Mouse (Mus musculus) hindbrain, embryonic 13.5 days (tissue): ENCODE measurements around the gene Ado. TPM values are rescaled to one million over a fixed set of nuclear protein-coding genes. Genes with fewer than 3 reads are reported as not detected.

ENCODE experiments used
- ATAC-seq: fragments of 200-750 bp; cut with Nextera tagmentation; 2 replicates; pipeline ENCODE4 v1.8.0; 2017; ENCODE audit warnings: moderate TSS enrichment; ENCODE audit not compliant: low FRiP score
- H3K27ac ChIP-seq: fragments of 300-500 bp; sonication (generic); 2 replicates; pipeline ENCODE4 v1.5.1; 2015; ENCODE audit warnings: inconsistent platforms, mild to moderate bottlenecking, moderate library complexity
- H3K27me3 ChIP-seq: fragments of 300-500 bp; sonication (generic); 2 replicates; pipeline ENCODE4 v1.6.1; 2015; ENCODE audit warnings: mild to moderate bottlenecking, inconsistent platforms
- H3K36me3 ChIP-seq: fragments of 300-500 bp; sonication (generic); 2 replicates; pipeline ENCODE4 v1.6.1; 2015; ENCODE audit warnings: mild to moderate bottlenecking, inconsistent platforms
- H3K4me1 ChIP-seq: fragments of 300-500 bp; sonication (generic); replicated peaks from 2 replicates; pipeline ENCODE4 v1.6.1; 2015; ENCODE audit warnings: inconsistent platforms
- H3K4me2 ChIP-seq: fragments of 300-500 bp; sonication (generic); 2 replicates; pipeline ENCODE4 v1.6.1; 2015; ENCODE audit warnings: inconsistent platforms, mild to moderate bottlenecking, moderate library complexity
- H3K4me3 ChIP-seq: fragments of 300-500 bp; sonication (generic); 2 replicates; pipeline ENCODE4 v1.5.1; 2015; ENCODE audit warnings: mild to moderate bottlenecking, inconsistent platforms
- H3K9ac ChIP-seq: fragments of 300-500 bp; sonication (generic); 2 replicates; pipeline ENCODE4 v1.6.1; 2015; ENCODE audit warnings: mild to moderate bottlenecking, inconsistent platforms
- H3K9me3 ChIP-seq: fragments of 300-500 bp; sonication (generic); 2 replicates; pipeline ENCODE4 v1.6.1; 2016; ENCODE audit warnings: inconsistent platforms
- WGBS: fragments of 180-500 bp; shearing (Covaris S2); methylation state at CpG from one replicate; pipeline ENCODE4 v1.1.7; 2015; 5-methylcytosine and 5-hydroxymethylcytosine counted together
- polyA plus RNA-seq: library from polyadenylated mRNA; unstranded; fragments of >200 nt; fragmentation: Nextera tagmentation; extraction: Ambion mirVana; gene quantifications from 2 replicates; pipeline ENCODE4 v1.2.1, GENCODE M21; 2015

Ado gene
- polyA plus RNA-seq, 1 experiment from 2014 or later, result 86.8 TPM

DNA sequence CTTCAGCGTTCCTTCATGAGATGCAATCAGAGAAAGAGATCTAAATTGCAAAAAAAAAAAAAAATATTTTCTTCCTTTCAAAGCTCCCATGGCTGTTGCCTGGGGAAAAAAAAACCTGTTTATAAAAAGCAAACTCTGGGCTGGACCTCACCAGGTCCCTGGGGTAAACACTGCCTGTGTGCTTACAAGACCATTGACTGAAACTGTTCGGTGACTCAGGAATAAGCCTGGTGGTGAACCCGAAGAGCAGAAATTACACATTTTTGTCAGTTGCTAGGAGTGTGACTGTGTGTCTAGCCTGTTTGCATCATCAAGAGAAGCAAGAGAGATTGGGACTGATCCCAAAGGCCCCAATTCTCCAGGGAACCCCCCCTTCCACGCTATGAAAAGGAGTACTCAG, 19.0 kb downstream of the Ado start:
- Histone ChIP-seq H3K4me3 (no peak overlapping the region), H3K9ac (no peak overlapping the region), H3K9me3 (no peaks in the 10 kb centered on the region), H3K27ac (no peak overlapping the region), H3K4me2 (no peak overlapping the region), H3K27me3 (peaks cover 47% of the 10 kb centered on the region), H3K36me3 (no peaks in the 10 kb centered on the region), H3K4me1 (0 out of 2 replicates have a peak, but pooled peaks cover 3% of the 10 kb centered on the region)
- no peak for ATAC-seq
- WGBS, result 78% methylated on average over 4 of the region's 4 CpGs

DNA sequence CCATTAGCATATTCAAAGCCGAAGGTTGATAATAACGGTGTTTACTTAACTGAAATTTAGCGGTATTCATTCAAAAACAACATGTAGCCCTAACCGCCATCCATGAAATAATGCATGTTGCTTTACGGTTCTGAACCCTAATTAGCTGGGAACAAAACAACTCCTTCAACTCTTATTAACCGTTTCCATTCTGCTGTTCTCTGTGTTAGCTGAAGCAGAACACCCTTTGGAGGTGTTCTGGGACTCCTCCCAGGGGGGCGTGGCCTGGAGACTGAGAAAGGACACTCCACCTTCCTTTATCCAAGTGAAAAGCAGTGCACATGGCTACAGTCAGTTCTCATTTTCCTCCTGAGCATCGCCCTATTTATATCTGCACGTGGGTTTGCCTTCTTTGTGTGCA, 22.3 kb downstream of the Ado start:
- Histone ChIP-seq H3K9me3 (no peaks in the 10 kb centered on the region), H3K4me3 (no peak overlapping the region), H3K4me2 (no peak overlapping the region), H3K36me3 (no peaks in the 10 kb centered on the region), H3K27me3 (peaks cover 14% of the 10 kb centered on the region), H3K9ac (no peak overlapping the region), H3K27ac (no peak overlapping the region), H3K4me1 (0 out of 2 replicates have a peak, but pooled peaks cover 3% of the 10 kb centered on the region)
- WGBS, result 58% methylated on average over 9 of the region's 9 CpGs
- no peak for ATAC-seq

DNA sequence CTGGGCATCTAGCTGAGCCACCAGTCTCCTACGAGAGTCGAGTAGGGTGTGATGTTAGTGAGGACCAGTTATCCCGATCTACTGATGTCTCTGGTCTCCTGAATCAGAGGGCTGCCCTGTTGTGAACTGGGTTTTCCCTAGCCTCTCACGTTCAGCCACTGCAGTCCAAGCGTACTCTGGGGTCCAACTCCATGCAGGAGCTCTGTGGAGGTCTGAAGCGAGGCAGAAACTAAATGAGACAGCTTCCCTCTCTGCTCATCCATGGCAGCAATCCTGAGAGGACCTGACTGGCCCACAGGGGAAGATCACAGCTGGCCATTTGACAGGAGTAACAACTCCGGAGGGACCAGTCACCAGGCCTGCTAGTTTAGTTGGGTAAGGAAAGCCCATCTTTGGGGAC, 24.1 kb downstream of the Ado start:
- H3K27me3 ChIP-seq, result no peaks in the 10 kb centered on the region
- H3K9ac ChIP-seq, result no peak overlapping the region
- ATAC-seq, result no peak
- 0 out of 2 replicates have a peak, but pooled peaks cover 3% of the 10 kb centered on the region for H3K4me1 ChIP-seq
- no peaks in the 10 kb centered on the region for H3K9me3 ChIP-seq
- no peaks in the 10 kb centered on the region for H3K36me3 ChIP-seq
- H3K27ac ChIP-seq, result no peak overlapping the region
- WGBS, result 87% methylated on average over 7 of the region's 7 CpGs
- H3K4me3 ChIP-seq, result no peak overlapping the region
- H3K4me2 ChIP-seq, result no peak overlapping the region

DNA sequence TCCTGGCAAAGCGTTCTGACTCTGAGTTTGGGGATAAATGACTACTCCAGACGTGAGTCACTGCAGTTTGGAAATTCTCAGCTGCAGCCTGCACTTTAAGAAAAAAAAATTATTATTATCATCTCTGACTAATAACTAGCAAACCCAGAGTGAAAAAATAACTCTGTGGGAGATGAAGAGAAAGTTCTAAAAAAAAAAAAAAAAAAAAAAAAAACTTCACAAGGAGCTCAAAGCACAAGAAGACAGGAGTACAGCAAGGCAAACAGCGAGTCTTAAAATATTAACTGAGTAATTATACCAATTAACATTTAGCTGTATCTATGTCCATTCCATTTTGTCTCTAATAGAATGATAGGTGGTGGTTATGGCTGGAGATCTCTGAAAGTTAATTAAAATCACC, 24.6 kb downstream of the Ado start:
- Histone ChIP-seq H3K4me3 (no peak overlapping the region), H3K27ac (no peak overlapping the region), H3K9me3 (no peaks in the 10 kb centered on the region), H3K36me3 (no peaks in the 10 kb centered on the region), H3K9ac (no peak overlapping the region), H3K4me1 (0 out of 2 replicates have a peak, but pooled peaks cover 3% of the 10 kb centered on the region), H3K27me3 (no peaks in the 10 kb centered on the region), H3K4me2 (no peak overlapping the region)
- WGBS, result 85% methylated on average over 3 of the region's 3 CpGs
- ATAC-seq, result no peak

DNA sequence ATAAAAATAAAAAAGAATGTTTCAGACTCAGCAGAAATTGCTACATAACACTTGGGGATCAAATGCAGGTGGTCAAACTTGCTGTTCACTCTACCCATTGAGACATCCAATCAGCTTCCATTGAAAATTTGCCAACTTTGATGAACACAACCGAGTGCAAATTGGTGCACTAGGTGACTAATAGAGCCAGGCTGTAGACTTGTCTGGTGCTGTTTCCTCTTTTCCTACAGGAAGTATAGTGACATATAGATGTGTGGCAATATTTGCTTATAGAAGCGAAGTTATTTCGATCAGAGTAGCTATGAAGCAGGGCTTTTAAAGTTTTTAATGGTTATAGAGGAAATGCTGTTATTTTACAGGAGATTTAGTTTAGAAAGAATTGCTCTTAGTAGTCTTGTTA, 30.0 kb downstream of the Ado start:
- 92% methylated on average over 3 of the region's 3 CpGs for WGBS

DNA sequence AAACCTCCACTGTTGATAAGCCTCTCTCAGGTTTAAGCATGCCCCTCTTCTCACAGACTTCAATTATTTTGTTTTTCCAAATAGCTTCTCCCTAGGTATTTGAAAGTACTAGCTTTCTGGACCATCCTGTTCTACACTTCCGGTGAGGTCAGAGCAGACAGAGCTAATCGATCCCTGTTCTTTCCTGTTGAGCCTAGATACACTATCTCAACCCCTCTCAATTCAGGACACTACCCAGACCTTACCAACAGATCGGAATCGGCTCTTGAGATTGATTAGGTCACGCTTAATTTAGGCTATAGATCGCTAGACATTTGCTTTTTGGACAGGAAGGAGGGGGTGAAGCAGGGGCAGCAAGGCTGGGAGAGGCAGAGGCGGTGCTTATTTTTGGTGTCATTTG, 35.9 kb downstream of the Ado start:
- Histone ChIP-seq H3K4me2 (no peak overlapping the region), H3K36me3 (no peaks in the 10 kb centered on the region), H3K4me1 (no peaks in the 10 kb centered on the region), H3K27ac (no peak overlapping the region), H3K9ac (no peak overlapping the region), H3K4me3 (no peak overlapping the region), H3K9me3 (no peaks in the 10 kb centered on the region), H3K27me3 (no peaks in the 10 kb centered on the region)
- WGBS, result 49% methylated on average over 7 of the region's 7 CpGs
- ATAC-seq, result no peak

More for the DNA sequence above, 30.0 kb downstream of the Ado start:
- no peak for ATAC-seq
- Histone ChIP-seq H3K27me3 (no peaks in the 10 kb centered on the region), H3K9me3 (no peaks in the 10 kb centered on the region), H3K9ac (no peak overlapping the region), H3K4me1 (no peaks in the 10 kb centered on the region), H3K27ac (no peak overlapping the region), H3K36me3 (no peaks in the 10 kb centered on the region), H3K4me2 (no peak overlapping the region), H3K4me3 (no peak overlapping the region)

DNA sequence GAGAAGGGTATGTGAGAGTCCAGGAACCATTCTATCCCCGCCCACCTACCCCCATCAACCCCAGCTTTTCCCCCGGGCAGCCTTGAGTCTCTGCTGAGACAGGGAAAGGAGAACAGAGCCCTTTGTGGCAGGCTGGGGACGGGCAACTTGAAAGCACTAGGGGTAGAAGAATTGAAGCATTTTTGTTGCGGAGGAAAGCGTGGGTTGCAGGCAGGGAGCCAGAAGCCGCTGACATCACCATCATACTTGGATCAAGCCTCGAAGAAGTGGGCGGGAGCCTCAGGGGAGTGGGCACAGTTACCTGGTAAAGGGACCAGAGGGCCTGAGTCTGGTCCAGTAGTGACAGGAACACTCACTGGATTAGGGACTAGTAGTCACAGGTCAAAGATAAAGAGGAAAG, 36.5 kb downstream of the Ado start:
- ATAC-seq, result no peak
- no peaks in the 10 kb centered on the region for H3K36me3 ChIP-seq
- H3K27me3 ChIP-seq, result no peaks in the 10 kb centered on the region
- H3K4me1 ChIP-seq, result no peaks in the 10 kb centered on the region
- H3K4me2 ChIP-seq, result no peak overlapping the region
- H3K4me3 ChIP-seq, result no peak overlapping the region
- no peak overlapping the region for H3K27ac ChIP-seq
- H3K9ac ChIP-seq, result no peak overlapping the region
- 77% methylated on average over 8 of the region's 8 CpGs for WGBS
- no peaks in the 10 kb centered on the region for H3K9me3 ChIP-seq

DNA sequence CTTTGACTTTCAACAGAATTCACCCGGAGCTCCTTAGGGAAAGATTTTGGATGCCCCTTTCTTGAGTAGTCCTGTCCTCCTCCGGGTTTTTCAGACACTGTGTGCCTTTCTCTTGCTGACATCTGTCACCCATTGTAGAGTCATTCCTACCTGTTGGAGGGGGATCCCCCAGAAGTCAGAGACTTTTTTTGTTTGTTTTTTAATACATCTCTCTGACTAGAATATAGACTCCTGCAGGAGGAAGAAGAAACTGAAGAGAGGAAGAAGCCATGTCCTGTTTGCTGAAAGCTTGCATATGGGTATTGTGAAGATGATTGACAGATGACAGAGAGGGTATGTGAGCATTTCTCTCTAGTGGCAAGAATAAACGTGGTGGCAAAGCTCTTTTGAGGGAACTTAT, 43.5 kb downstream of the Ado start:
- Histone ChIP-seq H3K9me3 (no peaks in the 10 kb centered on the region), H3K9ac (no peak overlapping the region), H3K4me1 (no peaks in the 10 kb centered on the region), H3K4me3 (no peak overlapping the region), H3K4me2 (no peak overlapping the region), H3K27me3 (0 out of 2 replicates have a peak, but pooled peaks cover 3% of the 10 kb centered on the region), H3K27ac (no peak overlapping the region), H3K36me3 (no peaks in the 10 kb centered on the region)
- no peak for ATAC-seq
- 73% methylated on average over 3 of the region's 3 CpGs for WGBS

DNA sequence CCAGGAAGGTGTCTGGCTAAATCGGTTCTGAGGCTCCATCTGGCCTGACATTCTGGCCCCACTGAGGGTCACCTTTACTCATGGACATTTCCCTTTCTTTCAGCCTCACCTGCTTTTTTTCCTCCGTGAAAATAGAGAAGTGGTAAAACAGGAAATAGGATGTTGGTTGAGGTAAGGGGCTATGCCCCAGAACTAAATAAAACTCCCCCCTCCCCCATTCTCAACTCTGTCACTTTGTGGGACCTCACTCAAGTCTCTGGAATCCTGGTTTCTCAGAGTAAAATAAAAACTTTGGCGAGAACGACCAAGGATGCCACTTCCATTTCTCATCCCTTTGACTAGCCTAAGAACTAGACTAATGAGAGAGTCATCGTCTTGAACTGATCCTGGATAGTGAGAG, 44.7 kb downstream of the Ado start:
- ATAC-seq, result no peak
- H3K9me3 ChIP-seq, result no peaks in the 10 kb centered on the region
- H3K4me3 ChIP-seq, result no peak overlapping the region
- H3K4me2 ChIP-seq, result no peak overlapping the region
- 0 out of 2 replicates have a peak, but pooled peaks cover 3% of the 10 kb centered on the region for H3K27me3 ChIP-seq
- H3K36me3 ChIP-seq, result no peaks in the 10 kb centered on the region
- no peak overlapping the region for H3K9ac ChIP-seq
- WGBS, result 66% methylated on average over 5 of the region's 5 CpGs
- H3K27ac ChIP-seq, result no peak overlapping the region
- no peaks in the 10 kb centered on the region for H3K4me1 ChIP-seq

DNA sequence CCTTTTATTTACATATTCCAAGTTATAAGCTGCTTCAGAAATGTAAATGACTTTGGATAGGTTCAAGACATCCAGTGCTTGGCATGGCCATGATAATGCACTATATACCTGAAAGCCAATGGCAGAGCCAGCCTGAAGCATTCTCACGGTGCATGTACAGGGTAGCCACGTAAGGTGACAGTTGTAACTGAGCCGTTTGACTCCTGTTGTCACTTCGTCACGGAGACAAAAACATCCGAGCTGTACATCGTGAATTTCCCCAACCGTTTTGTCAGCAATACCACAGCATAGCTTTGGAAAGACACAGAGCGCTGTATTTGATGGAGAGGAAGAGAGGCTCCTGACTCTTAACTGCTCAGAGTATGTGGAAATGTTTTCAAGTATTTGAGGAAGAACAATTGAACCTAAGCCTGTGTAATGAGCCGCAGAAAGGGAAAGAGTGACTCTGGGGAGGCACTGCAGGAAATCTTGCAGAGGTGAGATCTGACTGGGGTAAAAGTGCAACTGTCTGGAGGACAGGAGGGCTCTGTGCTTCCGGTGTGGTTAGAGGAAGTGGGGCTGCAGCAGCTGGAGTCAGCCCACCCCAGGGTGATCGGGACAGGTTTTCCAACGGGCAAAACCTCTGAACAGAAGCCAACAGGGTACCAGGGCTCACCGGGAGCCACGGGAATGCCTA, 45.3 kb downstream of the Ado start:
- H3K9me3 ChIP-seq, result no peaks in the 10 kb centered on the region
- ATAC-seq, result no peak
- no peaks in the 10 kb centered on the region for H3K36me3 ChIP-seq
- no peak overlapping the region for H3K4me3 ChIP-seq
- H3K9ac ChIP-seq, result no peak overlapping the region
- no peaks in the 10 kb centered on the region for H3K4me1 ChIP-seq
- no peak overlapping the region for H3K27ac ChIP-seq
- no peak overlapping the region for H3K4me2 ChIP-seq
- WGBS, result 79% methylated on average over 15 of the region's 15 CpGs
- H3K27me3 ChIP-seq, result 0 out of 2 replicates have a peak, but pooled peaks cover 3% of the 10 kb centered on the region

DNA sequence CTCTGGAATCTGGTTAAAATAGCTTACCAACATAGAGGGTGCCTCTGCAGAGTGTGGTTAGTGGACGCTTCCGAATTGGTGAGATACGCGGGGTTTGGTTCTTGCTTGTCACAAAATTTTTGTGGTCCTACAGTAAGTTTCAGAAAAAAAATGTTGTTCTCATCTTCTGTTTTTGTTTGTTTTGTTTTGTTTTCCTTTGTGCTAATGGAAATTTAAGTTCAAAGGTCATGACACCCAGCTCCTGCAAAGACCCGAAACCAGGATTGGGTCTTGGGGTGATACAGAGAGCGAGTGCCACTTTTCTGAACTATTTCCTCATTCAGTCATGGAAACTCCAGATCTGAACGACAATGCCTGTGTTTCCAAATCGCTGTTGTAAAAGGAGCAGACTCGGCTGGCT, 50.8 kb downstream of the Ado start:
- no peaks in the 10 kb centered on the region for H3K36me3 ChIP-seq
- no peak overlapping the region for H3K4me2 ChIP-seq
- no peaks in the 10 kb centered on the region for H3K9me3 ChIP-seq
- no peak for ATAC-seq
- no peak overlapping the region for H3K4me3 ChIP-seq
- H3K4me1 ChIP-seq, result no peaks in the 10 kb centered on the region
- H3K27me3 ChIP-seq, result no peaks in the 10 kb centered on the region
- WGBS, result 93% methylated on average over 9 of the region's 9 CpGs
- no peak overlapping the region for H3K9ac ChIP-seq
- H3K27ac ChIP-seq, result no peak overlapping the region

DNA sequence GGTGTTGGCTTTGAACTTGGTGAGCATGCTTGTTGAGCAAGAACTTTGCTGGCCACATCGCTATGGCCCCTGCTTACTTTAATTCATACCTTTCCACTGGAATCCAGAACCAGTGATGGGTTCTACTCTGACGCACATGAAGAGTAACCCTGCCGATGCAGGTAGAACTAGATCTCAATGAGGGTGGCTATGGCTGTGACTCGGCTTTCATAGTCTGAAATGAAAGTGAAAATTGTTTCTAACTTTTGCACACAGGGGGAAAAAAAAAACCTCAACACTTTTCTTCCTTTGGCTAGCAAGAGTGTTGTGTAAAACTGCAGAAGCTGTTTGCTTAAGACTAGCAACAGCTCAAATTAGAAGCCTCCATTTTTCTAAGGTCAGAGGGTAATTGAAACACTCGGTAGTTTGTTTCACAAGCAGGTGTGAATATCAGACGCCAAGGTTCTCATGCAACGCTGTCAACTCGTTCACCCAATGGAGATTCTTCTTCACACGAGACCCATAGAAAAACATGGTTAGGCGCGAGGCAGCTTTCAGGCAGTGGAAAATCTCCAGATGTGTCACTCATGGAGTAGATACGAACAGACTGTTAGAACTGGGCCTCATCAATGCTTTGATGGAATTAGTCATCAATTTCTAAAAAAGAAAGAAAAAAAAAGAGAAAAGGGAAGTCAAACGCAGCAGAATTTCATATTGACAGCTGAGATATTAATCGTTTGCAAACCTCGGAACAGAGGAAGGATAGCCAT, 51.4 kb downstream of the Ado start:
- Histone ChIP-seq H3K9ac (no peak overlapping the region), H3K9me3 (no peaks in the 10 kb centered on the region), H3K27me3 (no peaks in the 10 kb centered on the region), H3K4me2 (no peak overlapping the region), H3K27ac (no peak overlapping the region), H3K4me3 (no peak overlapping the region), H3K4me1 (no peaks in the 10 kb centered on the region), H3K36me3 (no peaks in the 10 kb centered on the region)
- 92% methylated on average over 15 of the region's 15 CpGs for WGBS
- ATAC-seq, result no peak
